Mouse (Mus musculus): ENCODE measurements at regions not wholly inside any gene's neighbourhood (a gene's known extent, or its start where the extent isn't known, plus 50 kb on each side); places are given as distances from the start of the nearest gene placed in this dataset.

- no peak for DNase-seq (ENCODE audit: low spot score)
These were observed 54.2 kb downstream of the Barx1 start for GRCm38 (mm10) chr13:48717036-48717435.

DNA sequence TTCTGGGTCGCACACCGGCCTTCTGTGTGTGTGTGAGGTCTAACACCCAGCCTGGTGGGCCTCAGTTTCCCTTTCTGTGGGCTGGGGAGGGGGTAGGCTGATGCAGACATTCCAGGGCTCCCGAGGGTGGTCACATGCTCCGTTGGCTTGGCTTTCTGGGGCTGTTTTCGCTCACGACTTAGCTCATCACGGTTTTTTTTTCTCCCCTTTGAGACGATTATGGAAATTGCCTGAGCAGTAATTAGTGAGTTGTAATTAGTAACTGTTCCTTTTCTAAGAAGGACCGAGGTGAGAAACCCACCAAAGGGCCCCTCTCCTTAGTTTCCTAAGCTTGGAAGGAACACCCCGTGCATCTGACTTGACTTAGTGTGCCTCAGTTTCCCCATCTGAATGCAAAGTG, 54.7 kb downstream of the Barx1 start:
- DNase-seq (ENCODE audit: low spot score): no peak

DNA sequence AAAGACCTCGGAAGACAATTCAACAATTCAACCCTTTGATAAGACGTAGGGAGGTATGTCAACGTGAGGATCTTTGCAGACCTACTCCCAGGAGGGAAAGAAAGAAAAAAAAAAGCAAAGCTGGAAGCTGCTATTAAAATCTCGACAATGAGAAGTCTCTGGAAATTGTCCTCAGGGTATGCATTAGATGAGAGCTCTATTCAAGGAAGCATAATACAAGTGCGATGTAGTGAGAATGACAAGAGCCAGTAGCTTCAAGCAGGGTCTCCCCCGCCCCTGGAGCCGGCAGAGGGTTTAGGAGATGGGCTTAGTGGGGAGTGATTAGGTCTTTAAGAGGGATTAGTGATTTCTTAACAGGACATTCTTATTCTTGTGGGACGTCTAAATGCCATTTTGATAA, 60.9 kb downstream of the Barx1 start:
- DNase-seq (ENCODE audit: low spot score): no peak

DNA sequence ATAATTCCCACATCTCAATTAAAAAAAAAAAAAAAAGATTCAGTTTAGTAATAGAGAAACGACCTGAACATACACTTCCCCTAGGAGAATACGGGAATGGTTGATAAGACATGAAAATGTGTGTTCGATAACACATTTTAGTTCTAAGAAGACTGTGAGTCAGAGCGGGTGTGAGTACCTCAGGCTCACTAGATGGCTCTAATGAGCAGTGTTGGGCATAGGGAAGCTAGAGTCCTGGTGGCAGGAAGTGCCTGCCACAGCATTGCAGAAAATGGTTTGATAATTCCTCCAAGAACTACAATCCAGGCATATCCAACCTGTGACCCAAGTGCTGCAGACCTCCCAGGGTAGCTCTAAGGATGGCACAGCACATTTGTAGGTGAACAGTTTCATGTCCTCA, 63.6 kb downstream of the Barx1 start:
- DNase-seq (ENCODE audit: low spot score): peak; percentile 25

DNA sequence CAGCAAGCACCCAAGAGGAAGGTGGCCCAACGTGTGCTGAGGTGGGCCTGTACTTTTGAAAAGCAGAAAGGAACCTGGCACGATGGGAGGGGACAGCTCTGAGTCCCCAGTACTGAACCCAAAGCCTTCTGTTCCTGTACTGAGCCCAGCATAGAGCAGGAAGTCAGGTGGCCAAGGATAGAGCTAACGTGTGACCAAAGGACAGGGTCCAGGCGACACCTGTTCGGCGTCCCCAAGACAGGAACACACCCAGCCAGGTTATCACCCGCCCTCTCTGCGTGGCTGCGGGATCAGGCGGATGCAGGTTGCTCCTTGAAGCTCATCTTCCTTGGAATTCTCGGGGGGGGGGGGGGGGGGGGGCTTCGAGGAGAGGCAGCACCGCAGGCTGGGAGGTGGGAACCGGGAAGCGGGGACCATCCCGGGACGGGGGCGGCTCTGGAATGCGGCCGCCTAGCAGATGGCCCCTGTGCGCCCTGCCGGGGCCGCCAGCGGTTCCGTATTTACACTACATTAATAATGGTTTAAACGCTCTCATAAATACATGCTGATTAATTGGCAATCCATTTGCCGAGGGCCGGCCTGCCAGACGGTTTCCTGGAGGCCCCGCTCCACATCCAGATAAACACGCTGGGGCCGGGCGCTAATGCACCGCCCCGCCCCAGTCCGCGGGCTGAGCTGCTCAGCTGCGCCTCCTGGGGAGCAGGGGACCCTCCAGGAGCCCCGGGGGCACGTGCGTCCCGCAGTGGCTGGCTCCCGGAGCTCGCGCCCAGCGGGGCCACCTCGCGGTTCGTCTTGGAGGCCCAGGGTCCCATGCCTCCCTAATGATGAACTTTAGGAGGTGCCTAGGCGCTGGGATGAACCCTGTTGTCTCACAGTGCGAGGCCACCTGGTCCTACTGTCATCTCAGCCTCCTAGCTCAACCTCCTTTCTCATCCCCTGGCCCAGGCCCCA, 68.5 kb downstream of the Barx1 start:
- DNase-seq (ENCODE audit: low spot score): no peak

- no peak for DNase-seq (ENCODE audit: low spot score)
These were observed 69.5 kb downstream of the Barx1 start for GRCm38 (mm10) chr13:48732168-48732841.

DNA sequence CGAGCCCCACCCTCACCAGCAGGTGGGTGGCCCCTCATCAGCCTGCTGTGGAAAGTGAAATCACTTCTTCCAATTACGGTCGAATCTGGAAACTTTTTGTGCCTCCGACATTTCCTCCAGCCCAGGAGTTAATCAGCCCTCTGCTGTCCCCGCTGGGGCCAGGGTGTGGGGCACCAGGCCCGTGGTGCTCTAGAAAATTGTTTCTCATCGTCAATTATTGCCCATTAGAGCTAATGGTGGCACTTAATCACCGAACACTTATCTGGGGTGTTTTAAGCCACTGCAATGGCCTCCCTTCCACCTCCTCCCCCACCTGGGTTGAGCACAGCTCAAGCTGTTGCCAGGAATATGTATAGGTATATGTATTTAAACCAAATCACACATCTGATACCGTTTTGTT, 72.2 kb downstream of the Barx1 start:
- DNase-seq (ENCODE audit: low spot score): no peak

- no peak for DNase-seq (ENCODE audit: low spot score)
These were observed 82.8 kb downstream of the Barx1 start for GRCm38 (mm10) chr13:48745566-48745965.

DNA sequence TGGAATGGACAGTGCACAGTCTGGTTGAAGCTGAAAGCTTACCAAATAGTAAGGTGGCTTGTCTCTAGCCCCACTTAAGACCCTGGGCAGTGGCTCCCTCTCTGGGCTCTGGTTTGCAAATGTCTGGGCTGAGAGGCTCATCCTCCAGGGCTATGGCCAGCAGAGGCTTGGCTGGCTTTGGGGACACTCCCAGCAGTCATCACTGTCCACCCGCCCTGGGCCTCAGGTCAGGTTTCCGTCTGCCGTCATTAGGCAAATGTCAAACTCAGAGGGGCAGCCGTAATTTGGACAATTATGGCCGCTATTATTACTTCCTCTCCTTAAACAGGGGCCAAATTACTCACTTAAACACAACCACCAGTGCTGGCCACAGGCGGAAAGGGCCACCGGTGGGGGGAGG, 83.5 kb downstream of the Barx1 start:
- DNase-seq (ENCODE audit: low spot score): no peak
